Mouse (Mus musculus) liver, embryonic 16.5 days (tissue): Measurements from ENCODE around the gene Cel. TPM values are rescaled to one million over a fixed set of nuclear protein-coding genes. Genes with fewer than 3 reads are reported as not detected.

Source experiments
- ATAC-seq: fragments of 200-750 bp; cut with Nextera tagmentation; 2 replicates; pipeline ENCODE4 v1.8.0; 2017; ENCODE audit warnings: low read depth, mild to moderate bottlenecking, moderate number of reproducible peaks, moderate library complexity
- H3K27ac ChIP-seq: fragments of 300-500 bp; sonication (generic); 2 replicates; pipeline ENCODE4 v1.5.1; 2014; ENCODE audit warnings: mild to moderate bottlenecking, low read length
- H3K27me3 ChIP-seq: fragments of 300-500 bp; sonication (generic); 2 replicates; pipeline ENCODE4 v1.6.1; 2014; ENCODE audit warnings: low read depth, low read length, mixed read lengths; ENCODE audit not compliant: control insufficient read depth, insufficient read depth
- H3K36me3 ChIP-seq: fragments of 300-500 bp; sonication (generic); 2 replicates; pipeline ENCODE4 v1.6.1; 2014; ENCODE audit warnings: mild to moderate bottlenecking; ENCODE audit not compliant: control insufficient read depth, insufficient read depth
- H3K4me1 ChIP-seq: fragments of 300-500 bp; sonication (generic); 2 replicates; pipeline ENCODE4 v1.6.1; 2014; ENCODE audit warnings: low read depth, low read length, mixed read lengths; ENCODE audit not compliant: control insufficient read depth
- H3K4me2 ChIP-seq: fragments of 300-500 bp; sonication (generic); 2 replicates; pipeline ENCODE4 v1.6.1; 2014; ENCODE audit warnings: low read depth, low read length, mixed read lengths
- H3K4me3 ChIP-seq: fragments of 300-500 bp; sonication (generic); 2 replicates; pipeline ENCODE4 v1.5.1; 2014; ENCODE audit warnings: low read depth, mild to moderate bottlenecking, low read length
- H3K9ac ChIP-seq: fragments of 300-500 bp; sonication (generic); 2 replicates; pipeline ENCODE4 v1.6.1; 2014; ENCODE audit warnings: low read depth, low read length
- H3K9me3 ChIP-seq: fragments of 300-500 bp; sonication (generic); replicated peaks from 2 replicates; pipeline ENCODE4 v1.6.1; 2016; ENCODE audit warnings: low read length; ENCODE audit not compliant: control insufficient read depth
- WGBS: fragments of 180-500 bp; shearing (Covaris S2); extraction: QIAGEN DNeasy Blood & Tissue Kit; methylation state at CpG from one replicate; pipeline ENCODE4 v1.1.7; 2014; ENCODE audit not compliant: insufficient replicate concordance; 5-methylcytosine and 5-hydroxymethylcytosine counted together
- polyA plus RNA-seq: library from polyadenylated mRNA; unstranded; fragments of >200 nt; fragmentation: Nextera tagmentation; extraction: Ambion mirVana; gene quantifications from 2 replicates; pipeline ENCODE4 v1.2.1, GENCODE M21; 2015

Gene Cel
- polyA plus RNA-seq, 1 experiment from 2014 or later, result 9.7 TPM

- no peak overlapping the region for H3K4me2 ChIP-seq
- no peak for ATAC-seq
- no peak overlapping the region for H3K9ac ChIP-seq
- H3K27me3 ChIP-seq, result no peaks in the 10 kb centered on the region
- no peaks in the 10 kb centered on the region for H3K9me3 ChIP-seq
- H3K4me3 ChIP-seq, result no peak overlapping the region
- no peaks in the 10 kb centered on the region for H3K4me1 ChIP-seq
- no peaks in the 10 kb centered on the region for H3K36me3 ChIP-seq
- H3K27ac ChIP-seq, result no peak overlapping the region
Observed at GRCm38 (mm10) chr2:28545976-28546375, 17.2 kb downstream of the Cel start.

GRCm38 (mm10) chr2:28543894-28544293 lies 19.3 kb downstream of the Cel start:
- Histone ChIP-seq H3K27ac (no peak overlapping the region), H3K4me1 (peaks cover 11% of the 10 kb centered on the region), H3K4me3 (no peak overlapping the region), H3K9me3 (no peaks in the 10 kb centered on the region), H3K4me2 (no peak overlapping the region), H3K36me3 (no peaks in the 10 kb centered on the region), H3K27me3 (no peaks in the 10 kb centered on the region), H3K9ac (no peak overlapping the region)
- WGBS, result 67% methylated on average over 8 of the region's 8 CpGs
- no peak for ATAC-seq

- Histone ChIP-seq H3K36me3 (no peaks in the 10 kb centered on the region), H3K4me3 (no peak overlapping the region), H3K4me2 (no peak overlapping the region), H3K9me3 (no peaks in the 10 kb centered on the region), H3K27me3 (no peaks in the 10 kb centered on the region; the same call in 1 of the 2 replicates), H3K27ac (no peak overlapping the region), H3K9ac (no peak overlapping the region), H3K4me1 (peaks cover 11% of the 10 kb centered on the region)
- no peak for ATAC-seq
- 50% methylated on average over 8 of the region's 8 CpGs for WGBS
Observed at GRCm38 (mm10) chr2:28540587-28541227, 22.5 kb downstream of the Cel start.

- H3K4me2 ChIP-seq, result no peak overlapping the region
- no peaks in the 10 kb centered on the region for H3K9me3 ChIP-seq
- H3K9ac ChIP-seq, result no peak overlapping the region
- no peak overlapping the region for H3K4me3 ChIP-seq
- no peaks in the 10 kb centered on the region; the same call in none of the 2 replicates for H3K27me3 ChIP-seq
- ATAC-seq, result peak; percentile 46; the same call in 1 of the 2 replicates
- H3K36me3 ChIP-seq, result no peaks in the 10 kb centered on the region
- H3K4me1 ChIP-seq, result peaks cover 11% of the 10 kb centered on the region
- WGBS, result 33% methylated on average over 2 of the region's 2 CpGs
- no peak overlapping the region; the same call in 1 of the 2 replicates for H3K27ac ChIP-seq
Observed at GRCm38 (mm10) chr2:28539949-28540348, 23.3 kb downstream of the Cel start.

GRCm38 (mm10) chr2:28539206-28539605 lies 24.0 kb downstream of the Cel start:
- Histone ChIP-seq H3K27ac (no peak overlapping the region; the same call in 1 of the 2 replicates), H3K4me3 (no peak overlapping the region), H3K4me1 (peaks cover 11% of the 10 kb centered on the region), H3K36me3 (no peaks in the 10 kb centered on the region), H3K4me2 (no peak overlapping the region), H3K27me3 (peaks cover 3% of the 10 kb centered on the region), H3K9ac (no peak overlapping the region), H3K9me3 (no peaks in the 10 kb centered on the region)
- no peak for ATAC-seq
- 61% methylated on average over 7 of the region's 7 CpGs for WGBS

GRCm38 (mm10) chr2:28538817-28539128 lies 24.4 kb downstream of the Cel start:
- H3K9ac ChIP-seq, result no peak overlapping the region
- H3K4me2 ChIP-seq, result no peak overlapping the region
- H3K4me1 ChIP-seq, result peaks cover 11% of the 10 kb centered on the region
- no peaks in the 10 kb centered on the region for H3K9me3 ChIP-seq
- H3K36me3 ChIP-seq, result no peaks in the 10 kb centered on the region
- WGBS, result 42% methylated on average over 1 of the region's 1 CpGs
- ATAC-seq, result no peak
- no peak overlapping the region for H3K4me3 ChIP-seq
- H3K27me3 ChIP-seq, result peaks cover 3% of the 10 kb centered on the region
- H3K27ac ChIP-seq, result no peak overlapping the region; the same call in 1 of the 2 replicates

GRCm38 (mm10) chr2:28537995-28538816 lies 25.0 kb downstream of the Cel start:
- peaks cover 11% of the 10 kb centered on the region for H3K4me1 ChIP-seq
- H3K9ac ChIP-seq, result no peak overlapping the region
- H3K27me3 ChIP-seq, result peaks cover 3% of the 10 kb centered on the region
- no peak for ATAC-seq
- H3K36me3 ChIP-seq, result no peaks in the 10 kb centered on the region
- H3K4me2 ChIP-seq, result no peak overlapping the region
- no peak overlapping the region for H3K27ac ChIP-seq
- no peak overlapping the region for H3K4me3 ChIP-seq
- no peaks in the 10 kb centered on the region for H3K9me3 ChIP-seq
- WGBS, result 55% methylated on average over 8 of the region's 8 CpGs

- WGBS, result 52% methylated on average over 4 of the region's 4 CpGs
- Histone ChIP-seq H3K4me2 (no peak overlapping the region), H3K9ac (no peak overlapping the region), H3K4me1 (peaks cover 15% of the 10 kb centered on the region), H3K9me3 (no peaks in the 10 kb centered on the region), H3K36me3 (no peaks in the 10 kb centered on the region), H3K4me3 (no peak overlapping the region), H3K27me3 (peaks cover 3% of the 10 kb centered on the region), H3K27ac (no peak overlapping the region)
- no peak for ATAC-seq
Observed at GRCm38 (mm10) chr2:28537634-28537920, 25.6 kb downstream of the Cel start.

GRCm38 (mm10) chr2:28536766-28537633 lies 26.2 kb downstream of the Cel start:
- 48% methylated on average over 11 of the region's 11 CpGs for whole genome bisulfite sequencing
- no peak overlapping the region for H3K4me2 ChIP-seq
- H3K27me3 ChIP-seq, result peaks cover 3% of the 10 kb centered on the region
- no peak overlapping the region for H3K27ac ChIP-seq
- H3K9me3 ChIP-seq, result no peaks in the 10 kb centered on the region
- peaks cover 15% of the 10 kb centered on the region for H3K4me1 ChIP-seq
- no peaks in the 10 kb centered on the region for H3K36me3 ChIP-seq
- no peak for ATAC-seq
- no peak overlapping the region for H3K9ac ChIP-seq
- H3K4me3 ChIP-seq, result no peak overlapping the region
